Mouse (Mus musculus) natural killer cell, adult 2 months (primary cell): ENCODE data around the gene Smg1.

Source experiments
- DNase-seq, 2 experiments: peaks; one replicate each; pipeline ENCODE4 v3.0.0; 2022; ENCODE audit warnings: low spot score in 2 of 2

The Smg1 gene

DNA sequence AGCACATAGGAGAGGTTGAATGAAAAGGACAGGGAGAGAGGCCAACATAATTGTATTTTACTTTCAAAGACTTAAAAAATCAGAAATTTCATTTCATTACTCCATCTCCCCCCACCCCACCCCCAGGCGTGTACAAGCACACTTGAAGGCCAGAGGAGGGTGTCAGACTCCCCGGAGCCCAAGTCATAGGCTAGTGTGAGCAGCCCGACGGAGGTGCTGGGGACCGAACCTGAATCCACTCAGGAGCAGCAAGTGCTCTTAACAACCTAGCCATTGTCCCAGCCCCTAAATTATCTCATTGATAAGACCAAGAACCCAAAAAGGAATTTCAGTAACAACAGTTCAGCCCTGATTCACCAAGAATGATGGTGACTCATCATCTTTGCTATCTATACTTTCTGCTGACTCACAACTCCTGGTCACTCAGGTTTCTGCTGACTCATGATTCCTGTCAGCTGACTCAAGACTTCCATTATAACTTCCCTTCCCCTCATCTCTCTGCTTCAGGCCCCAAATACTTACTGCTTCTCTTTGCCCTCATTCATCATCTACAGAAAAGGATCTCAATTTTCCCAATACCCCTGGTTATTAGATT, 138.9 kb downstream of the Smg1 start:
- no peak for DNase-seq

DNA sequence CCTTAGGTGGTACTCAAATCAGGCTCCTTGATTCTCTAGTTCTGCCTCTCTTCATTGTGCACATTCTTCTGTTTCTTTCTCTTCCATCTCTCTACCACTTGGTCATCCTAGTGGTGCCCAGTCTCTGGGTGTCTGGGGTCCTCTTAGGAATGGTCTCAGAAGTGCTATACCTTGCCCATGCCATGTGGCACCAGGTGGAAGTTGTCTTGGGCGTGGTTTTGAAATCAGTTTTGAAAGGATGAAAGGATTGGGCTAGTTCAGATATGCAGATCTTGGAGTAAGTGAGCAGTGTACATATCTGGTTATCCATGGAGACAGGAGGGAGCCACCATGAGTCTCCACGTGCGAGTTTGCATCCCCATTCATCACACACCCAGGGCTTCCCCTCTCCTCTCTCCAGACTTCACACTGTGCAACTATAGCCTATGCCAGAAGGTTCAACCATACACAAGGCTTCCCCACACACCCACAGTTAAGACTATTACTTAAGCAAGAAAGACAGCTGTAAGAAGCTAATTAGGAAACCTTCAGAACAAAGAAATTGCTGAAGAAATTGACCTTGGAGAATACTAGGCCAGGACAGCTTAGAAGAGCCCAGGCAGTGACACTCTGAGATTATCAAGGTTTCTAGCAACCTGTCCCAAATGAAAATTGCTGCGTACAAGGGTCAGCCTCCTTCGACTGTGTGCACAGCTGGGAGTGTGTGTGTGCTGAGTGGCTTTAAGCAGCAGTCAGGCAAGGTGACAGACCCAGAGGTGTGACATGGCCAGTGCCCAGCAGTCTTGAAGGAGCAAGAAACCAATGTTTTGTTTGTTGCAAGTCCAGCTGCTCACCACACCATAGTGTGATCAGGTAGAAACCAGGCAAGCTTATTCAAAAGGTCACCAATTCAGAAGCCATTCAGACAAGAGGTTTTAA, 139.7 kb downstream of the Smg1 start:
- no peak for DNase-seq

DNA sequence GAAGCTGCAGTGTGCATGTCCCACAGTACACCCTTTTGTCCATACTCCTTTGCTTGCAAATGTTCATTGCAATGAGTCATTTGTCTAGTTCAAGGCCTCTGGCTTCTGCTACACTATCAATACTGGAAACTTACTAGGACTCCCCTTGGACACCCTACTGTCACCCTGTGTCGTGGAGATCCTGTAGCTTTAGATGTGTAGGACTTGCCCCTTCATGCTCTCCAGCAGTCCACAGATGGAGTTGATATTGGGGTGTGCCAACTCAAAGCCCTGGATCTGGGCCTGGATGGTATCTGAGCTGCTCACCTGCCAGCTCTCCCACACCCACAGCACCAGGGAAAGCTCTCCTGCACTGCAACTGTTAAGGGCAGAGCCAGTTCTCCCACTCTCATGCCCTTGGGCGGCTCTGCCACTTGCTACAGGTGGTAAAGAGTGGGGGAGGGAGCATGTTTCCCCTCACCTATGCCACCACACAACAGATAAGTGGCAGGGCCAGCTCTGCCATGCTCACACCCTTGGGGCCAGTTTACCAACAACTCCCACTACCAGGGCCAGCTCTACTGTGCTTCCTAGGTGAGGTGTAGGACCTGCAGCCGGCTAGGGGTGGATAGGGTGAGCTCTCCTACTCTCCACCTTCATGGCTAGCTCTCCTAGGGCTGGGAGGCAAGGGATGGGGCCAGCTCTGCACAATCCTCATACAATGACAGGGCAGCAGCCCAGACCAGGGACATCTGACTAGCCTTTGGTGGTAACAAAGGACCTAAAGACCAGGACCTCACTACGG, 140.6 kb downstream of the Smg1 start:
- no peak for DNase-seq

DNA sequence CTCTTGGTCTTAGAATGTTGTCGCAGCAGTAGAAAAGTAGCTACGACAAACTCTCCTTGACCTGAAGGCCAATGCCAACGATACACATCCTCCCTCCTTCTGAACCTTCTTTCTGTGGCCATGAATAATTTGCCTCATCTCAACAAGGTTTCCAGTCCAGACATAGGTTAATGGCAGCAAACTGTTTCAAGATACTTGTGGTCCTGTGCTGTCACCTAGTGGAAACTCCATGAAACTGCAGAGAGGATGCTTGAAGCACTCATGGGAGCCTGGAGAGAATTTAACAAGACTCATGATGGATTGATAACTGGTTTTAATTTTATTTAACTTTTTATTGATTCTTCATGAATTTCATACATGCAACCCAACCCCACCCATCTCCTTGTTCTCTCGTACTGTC, 141.2 kb downstream of the Smg1 start:
- DNase-seq: peak in 1 of 2 experiments; percentile 21

DNA sequence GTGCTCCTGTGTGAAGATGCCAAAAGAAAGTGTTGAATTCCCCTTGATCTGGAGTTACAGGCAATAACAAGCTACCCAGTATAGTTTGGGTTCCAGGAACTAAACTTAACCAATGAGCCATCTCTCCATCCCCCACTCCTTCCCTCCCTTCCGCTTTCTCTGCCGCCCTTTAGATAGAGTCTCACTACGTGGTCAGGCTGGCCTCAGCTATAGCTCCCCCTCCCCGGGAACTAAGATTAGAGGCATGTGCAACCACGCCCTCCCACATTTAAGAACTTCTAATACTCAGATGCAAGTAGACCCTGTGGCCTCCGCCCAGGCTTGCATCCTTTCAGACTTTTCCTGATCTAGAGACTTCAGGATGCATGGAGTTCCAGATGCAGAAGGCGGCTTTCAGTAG, 145.9 kb downstream of the Smg1 start:
- no peak for DNase-seq
